Mouse (Mus musculus): Measurements from ENCODE around the gene Il18. TPM values are rescaled to one million over a fixed set of nuclear protein-coding genes. Genes with fewer than 3 reads are reported as not detected.

Gene Il18
- total RNA-seq, 2 experiments from 2014 or later = 24.1 to 24.4 TPM

DNA sequence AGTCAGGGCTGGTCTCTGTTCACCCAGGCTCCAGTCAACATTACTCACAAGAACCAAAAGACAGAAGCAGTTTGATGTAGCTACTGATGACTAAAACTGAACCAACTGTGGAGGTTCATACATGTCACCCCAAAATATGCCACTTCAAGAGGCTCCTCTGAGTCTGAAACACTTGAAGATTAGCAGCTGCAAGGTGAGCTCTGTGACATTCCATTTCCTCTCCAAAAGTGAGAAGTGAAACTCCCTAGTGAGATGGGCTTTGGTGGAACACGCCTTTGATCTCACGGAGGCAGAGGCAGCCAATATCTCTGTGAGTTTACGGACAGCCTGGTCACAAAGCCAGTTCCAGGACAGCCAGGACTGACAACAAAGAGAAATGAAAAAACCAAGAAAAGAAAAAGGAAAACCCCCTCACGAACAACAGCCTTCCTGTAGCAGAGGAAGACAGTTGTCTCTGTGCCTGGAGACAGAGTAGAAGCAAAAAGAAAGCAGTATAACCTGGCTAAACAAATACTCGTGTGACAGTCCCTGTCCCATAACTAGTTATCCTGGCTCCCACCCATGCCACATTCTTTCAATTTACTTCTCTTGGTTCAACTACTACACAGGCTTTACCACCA is 6.7 kb upstream of the Il18 start:
- intact Hi-C loops (cut with DNase I) = no loop called here
- DNase-seq (ENCODE audit: low spot score in 2 of 2) = no peak

DNA sequence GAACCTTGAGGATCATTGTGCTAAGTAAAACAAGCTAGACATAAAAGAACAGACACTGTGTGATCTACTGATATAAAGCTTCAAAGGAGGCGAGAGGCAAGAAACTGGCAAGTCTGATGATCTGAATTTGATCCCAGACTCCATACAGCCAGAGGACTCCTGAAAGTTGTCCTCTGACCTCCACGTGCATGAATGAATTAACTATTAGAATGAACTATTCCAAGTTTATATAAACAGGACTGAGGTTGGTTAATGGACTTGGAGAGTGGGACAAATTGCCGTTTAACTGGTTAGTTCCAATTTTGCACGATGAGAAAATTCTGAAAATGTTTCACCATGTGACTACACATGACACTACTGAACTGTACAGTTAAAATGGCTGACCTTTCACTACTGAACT is 5.7 kb upstream of the Il18 start:
- DNase-seq (ENCODE audit: low spot score in 2 of 2) = no peak
- intact Hi-C loops (cut with DNase I) = no loop called here

DNA sequence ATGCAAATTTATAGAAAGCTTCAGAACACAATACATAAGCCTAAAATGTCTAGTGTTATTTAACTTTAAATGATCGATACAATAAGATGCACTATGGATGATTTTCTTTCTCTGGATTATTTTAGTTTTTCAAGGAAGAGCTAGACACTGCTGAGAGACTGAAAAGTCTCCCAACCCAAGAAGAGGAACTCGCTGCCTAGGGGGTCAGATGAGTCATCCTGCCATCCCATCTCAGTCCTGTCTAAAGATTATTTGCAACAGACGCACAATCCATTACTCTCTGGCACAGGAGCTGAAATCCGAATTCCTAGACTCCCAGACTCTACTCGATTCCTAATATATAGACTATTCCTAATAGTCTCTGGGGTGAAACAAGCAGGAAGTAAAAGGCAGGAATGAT is 2.4 kb upstream of the Il18 start:
- no peak for DNase-seq (ENCODE audit: low spot score in 2 of 2)
- intact Hi-C loops (cut with DNase I) = no loop called here

DNA sequence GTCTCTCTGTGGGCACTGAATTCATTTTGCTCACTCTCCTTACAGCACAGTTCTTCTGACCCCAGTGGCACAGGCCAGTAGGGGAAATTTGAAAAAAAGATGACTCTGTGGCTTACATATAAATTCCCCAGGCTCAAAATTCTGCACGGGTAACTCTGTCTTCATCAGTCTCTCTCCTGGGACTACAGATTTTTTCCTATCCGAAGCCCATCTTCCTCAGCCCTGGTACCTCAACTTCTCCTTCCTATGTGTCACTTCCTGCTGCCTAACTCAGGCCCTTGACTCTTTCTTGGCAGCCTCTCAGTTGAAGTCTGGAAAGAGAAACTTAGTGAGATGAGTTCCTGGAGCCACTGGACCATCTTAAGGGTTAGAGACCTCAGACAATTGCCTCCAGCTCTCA is 1.1 kb upstream of the Il18 start:
- intact Hi-C loops (cut with DNase I) = no loop called here
- no peak for DNase-seq (ENCODE audit: low spot score in 2 of 2)

DNA sequence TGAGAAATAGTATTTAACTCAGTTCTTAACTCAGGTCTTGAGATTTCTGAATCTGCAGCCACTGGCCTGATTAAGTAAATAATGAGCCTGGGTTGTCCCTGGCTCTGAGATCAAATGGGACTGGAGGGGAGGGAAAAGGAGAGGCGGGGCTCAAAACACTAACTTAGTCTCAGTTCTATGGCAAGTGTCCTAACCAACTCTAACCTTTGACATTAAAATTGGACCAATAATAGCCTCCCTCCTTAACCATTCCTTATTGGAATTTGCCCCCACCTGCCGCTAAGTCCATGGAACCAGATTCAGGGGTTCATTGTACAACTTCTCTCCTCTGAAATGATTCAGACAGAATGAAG is 443 bp downstream of the Il18 start, which contains the start of gene Bco2:
Bco2 (minus strand) TSS at position 88 of the 353 bp plus-strand sequence.
- no peak for DNase-seq (ENCODE audit: low spot score in 2 of 2)
- intact Hi-C loops (cut with DNase I) = no loop called here

DNA sequence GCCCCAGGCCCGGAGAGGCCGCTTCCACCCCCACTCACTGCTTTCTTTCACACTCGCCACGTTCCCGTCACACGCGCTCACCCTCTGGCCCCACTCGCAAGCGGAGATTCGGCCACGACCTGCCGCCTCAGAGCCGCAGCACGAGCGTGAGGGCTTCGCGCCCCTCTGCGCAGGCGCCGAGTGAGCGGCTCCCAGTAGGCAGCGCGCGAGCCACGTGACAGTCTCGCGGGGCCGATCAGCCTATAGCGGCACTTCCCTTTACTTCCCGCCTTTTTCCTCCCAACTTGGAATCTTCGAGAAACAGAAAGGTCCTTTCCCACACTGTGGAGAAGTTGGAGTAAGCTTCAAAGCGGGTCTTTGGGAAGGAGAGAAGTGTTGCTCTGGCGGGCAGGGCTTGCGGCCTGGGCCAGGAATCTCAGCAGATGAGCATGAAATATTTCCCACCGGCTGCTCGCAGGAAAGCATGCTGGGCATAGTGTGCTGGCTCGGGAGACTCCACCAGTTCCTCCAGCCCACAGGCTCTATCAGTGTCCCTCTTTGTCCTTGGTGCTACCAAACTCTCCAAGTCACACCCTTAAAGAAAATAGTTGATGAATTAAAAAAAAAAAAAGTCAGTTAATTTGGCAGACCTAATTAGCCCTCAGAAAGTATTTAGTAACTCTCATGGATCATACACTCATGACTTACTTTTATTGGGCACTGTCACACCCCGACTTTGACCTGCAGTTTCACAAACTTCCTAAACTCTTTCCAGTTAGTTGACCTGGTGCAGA is 6.7 kb downstream of the Il18 start, which contains the start of gene Tex12:
Tex12 (minus strand) TSS at position 181 of the 773 bp plus-strand sequence.
- intact Hi-C loops (cut with DNase I) = no loop called here
- no peak for DNase-seq (ENCODE audit: low spot score in 2 of 2)

DNA sequence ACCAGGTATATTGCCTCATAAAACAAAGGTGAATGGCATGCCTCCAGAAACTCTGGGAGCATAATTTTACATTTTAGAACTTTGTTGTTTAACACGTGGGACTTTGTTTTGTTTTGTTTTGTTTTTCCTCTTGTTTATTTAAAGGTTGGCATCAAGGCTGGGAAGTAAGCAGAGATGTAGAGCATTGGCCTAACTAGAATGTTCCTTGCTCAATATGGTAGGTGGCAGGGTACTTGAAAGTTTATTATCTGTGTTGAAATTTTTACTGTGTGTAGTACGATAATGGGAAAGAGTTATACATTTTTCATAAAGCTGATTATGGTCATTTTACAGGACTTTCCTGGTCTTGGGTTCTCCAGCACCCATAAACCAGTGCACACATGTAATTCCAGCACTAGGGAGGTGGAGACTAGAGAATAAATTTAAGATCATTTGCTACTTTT is 7.3 kb downstream of the Il18 start:
- DNase-seq (ENCODE audit: low spot score in 2 of 2) = no peak
- intact Hi-C loops (cut with DNase I) = no loop called here

DNA sequence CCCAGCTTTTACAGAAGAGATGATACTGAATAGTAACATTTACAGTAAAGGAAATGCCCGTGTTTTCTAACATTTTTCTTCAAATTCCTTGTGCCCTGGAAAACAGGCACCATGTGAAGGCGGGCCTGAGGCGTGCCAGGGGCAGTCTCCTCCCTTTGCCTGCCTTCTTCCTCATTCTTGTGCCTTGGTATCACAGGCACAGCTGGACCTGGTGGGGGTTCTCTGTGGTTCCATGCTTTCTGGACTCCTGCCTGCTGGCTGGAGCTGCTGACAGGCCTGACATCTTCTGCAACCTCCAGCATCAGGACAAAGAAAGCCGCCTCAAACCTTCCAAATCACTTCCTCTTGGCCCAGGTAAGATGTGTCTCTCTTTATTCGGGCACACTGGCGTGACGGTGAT is 10.5 kb downstream of the Il18 start:
- DNase-seq (ENCODE audit: low spot score in 2 of 2) = no peak
- intact Hi-C loops (cut with DNase I) = no loop called here

DNA sequence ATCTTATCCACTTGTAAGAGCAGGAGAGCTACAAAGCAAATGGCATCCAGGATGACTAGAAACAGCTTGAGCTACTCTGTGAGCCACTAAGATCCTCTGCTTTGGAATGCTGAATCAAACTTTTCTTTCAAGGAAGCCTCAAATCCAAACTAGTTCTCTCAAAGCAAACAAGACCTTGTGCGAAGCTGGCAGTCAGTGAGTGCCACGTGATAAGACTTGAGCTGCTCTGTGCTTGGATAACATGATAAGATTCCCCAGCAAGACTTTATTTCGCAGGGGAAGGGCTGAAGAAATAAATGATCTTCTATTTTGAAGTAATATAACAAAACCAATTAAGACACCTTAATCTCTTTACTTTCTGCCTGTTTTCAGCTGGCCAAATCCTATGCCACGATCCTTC is 11.3 kb downstream of the Il18 start:
- intact Hi-C loops (cut with DNase I) = no loop called here
- DNase-seq (ENCODE audit: low spot score in 2 of 2) = no peak

DNA sequence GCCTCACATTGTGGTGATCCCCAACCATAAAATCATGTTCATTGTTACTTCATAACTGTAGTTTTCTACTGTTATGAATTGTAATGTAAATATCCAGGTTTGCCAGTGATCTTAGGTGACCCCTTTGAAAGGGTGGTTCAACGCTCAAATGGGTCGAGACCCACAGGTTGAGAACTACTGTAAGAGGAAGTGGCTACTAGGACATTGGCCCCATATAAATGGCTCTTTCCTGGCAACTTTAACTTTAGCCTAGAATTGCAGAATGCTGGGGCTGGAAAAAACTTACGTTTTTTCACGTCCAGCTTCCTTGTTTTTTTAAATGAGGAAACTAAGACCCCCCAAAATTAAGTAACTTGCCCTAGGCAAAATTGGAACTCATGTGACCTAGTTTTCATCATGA is 12.7 kb downstream of the Il18 start:
- no peak for DNase-seq (ENCODE audit: low spot score in 2 of 2)
- intact Hi-C loops (cut with DNase I) = no loop called here

DNA sequence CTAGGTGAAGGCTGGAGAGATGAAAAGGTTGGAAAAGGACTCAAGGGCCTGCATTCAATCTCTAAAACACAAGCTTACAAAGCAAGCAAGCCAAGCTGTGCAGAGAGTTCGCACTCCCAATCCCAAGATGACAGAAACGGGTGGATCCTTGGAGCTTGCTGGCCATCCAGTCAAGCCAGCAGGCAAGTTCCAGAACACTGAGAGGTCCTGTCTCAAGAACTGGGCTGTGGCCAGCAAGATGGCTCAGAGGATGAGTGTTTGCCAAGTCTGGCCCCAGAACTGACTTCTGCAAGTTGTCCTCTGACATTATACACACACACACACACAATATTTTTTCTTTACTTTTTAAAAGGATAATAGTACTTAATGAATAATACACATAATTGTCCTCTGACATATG is 13.3 kb downstream of the Il18 start:
- intact Hi-C loops (cut with DNase I) = no loop called here
- DNase-seq (ENCODE audit: low spot score in 2 of 2) = no peak

DNA sequence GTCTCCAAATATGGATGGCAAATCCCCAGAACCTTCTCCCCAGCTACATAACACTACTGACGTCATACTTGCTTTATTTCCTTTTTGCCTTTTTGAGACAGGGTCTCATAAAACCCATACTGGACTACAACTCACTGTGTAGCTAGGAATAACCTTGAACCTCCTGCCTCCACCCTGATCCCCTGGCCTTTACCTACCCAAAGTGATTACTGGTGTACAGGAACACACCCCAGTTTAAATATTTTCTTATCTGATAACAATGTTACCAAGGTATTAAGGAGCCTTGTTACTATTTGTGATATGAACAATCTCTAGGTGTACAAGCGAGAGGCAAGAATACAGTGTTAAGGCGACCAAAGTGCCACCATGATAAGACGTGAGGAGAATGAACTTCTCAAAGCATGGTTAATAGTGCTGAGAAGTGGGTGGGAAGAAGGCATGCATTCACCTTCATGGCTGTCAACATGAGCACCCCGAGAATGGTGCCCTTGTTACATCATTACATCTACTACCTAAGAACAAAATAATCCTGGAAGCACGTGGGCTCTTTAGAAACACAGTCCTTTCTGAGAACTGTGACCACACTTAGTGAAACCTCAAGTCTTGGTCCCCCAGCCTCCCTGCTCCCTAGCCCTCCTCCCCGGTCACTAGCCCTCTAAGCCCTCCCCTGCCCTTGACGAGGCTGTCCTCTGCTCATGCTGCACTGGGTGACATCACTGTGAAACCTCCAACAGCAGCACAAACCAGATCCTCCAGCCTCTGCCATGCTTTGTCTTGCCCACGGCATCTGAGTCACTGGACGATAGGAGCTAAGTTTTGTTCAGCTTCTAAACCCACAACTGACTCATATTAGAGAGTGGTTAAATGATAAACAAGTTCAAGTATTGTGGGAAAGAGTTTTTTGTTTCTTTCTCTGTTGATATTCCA is 15.2 kb downstream of the Il18 start:
- intact Hi-C loops (cut with DNase I) = no loop called here
- DNase-seq (ENCODE audit: low spot score in 2 of 2) = no peak

DNA sequence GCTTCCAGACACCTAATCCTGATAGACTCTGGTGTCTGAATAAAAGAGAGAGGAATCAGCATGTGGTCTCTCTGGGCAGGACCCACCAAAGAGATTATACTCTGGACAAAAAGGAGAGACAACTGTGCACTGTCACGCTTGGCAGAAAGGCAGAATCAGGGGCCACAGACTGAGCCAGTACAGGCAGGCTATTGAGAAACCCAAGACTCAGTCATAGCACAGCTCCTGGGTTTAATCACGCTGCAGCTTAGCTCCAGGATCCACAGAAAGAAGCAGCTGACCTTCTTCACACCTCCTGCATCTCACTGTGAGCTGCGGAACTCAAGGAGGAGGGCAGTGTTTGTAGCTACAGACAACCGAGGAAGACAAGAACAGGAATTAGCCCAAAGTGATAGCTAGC is 25.7 kb downstream of the Il18 start:
- intact Hi-C loops (cut with DNase I) = no loop called here
- DNase-seq (ENCODE audit: low spot score in 2 of 2) = no peak

DNA sequence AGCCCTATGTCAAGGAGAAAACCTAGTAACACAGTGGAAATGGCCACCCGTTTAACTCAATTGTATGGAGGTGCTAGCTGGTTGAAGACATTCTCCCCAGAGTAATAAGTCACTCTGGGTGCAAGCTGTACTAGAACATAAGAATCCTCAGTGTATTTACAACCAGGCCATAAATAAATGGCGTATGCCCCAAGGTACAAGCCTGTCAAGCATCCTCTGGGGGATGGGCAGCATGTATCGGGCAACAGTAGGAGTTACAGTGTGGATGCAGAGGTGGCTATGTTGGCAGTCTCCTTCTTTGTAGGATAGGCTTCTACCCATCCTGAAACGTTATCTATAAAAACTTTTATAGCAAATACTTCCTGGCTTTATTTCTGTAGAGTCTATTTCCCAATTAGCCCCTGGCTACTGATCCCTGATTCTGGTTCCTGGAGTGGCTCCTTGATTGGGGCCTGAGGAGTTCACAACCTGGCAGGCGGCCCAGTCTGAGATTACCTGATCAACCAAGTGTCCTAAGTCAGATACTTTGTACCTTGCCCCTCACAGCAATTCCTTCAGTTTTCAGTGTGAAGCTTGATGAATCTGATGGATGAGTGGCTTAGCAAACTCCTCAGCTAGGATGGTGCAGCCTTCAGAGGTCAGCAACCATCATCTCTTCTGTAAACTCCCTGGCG is 30.7 kb downstream of the Il18 start:
- DNase-seq (ENCODE audit: low spot score in 2 of 2) = no peak
- intact Hi-C loops (cut with DNase I) = no loop called here

DNA sequence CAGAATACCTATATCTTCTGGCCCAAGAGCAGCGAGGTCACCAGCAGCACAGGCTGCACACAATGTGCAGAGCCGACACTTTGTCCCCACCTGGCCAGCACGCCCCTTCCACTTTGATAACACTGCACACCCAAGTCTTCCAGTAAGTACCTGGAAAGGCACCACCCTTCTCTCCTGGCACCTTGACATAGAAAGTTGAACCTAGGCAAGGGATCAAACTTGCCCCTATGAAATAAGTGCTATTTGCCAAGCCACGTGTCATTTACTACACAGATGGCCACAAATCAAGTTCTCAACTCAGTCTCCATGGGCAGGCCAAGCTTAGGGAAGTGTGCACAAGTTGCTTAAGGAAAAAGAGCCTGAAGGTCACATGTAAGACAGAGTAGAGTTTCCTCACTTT is 32.3 kb downstream of the Il18 start:
- no peak for DNase-seq (ENCODE audit: low spot score in 2 of 2)
- intact Hi-C loops (cut with DNase I) = no loop called here

DNA sequence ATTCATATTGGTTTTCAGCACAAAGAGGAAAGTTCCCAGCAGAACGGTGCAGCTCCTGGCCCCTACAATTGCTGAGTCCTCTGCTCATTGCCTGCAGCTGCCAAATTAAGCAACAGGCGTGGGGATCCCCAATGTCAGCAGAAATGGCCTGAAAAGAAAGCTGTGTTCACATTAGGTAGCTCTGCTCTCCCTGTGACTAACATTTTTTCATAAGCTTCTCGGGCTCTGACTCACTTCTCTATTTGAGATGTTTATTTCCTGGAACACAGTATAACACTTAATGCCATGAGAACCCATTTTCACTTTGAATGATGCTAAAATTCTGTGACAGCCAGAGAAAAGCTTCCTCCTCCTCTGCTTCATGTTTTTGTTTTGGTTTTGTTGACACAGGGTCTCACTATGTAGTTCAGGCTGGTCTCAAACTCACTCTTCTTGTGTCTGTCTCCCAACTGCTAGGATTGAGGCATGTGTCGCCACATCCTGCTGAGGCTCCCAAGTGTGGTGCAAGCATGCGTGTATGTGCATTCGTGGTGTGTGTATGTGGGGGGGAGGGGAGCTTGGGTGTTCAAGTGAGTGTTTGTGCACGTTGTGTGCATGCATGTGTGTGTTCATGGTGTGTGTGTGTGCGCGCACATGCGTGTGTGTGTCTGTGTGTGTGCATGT is 36.4 kb downstream of the Il18 start:
- no peak for DNase-seq (ENCODE audit: low spot score in 2 of 2)
- intact Hi-C loops (cut with DNase I) = loop anchor here (10.0 kb wide), 1 partner anchor 136 kb away; no protein-coding TSS in a partner anchor

DNA sequence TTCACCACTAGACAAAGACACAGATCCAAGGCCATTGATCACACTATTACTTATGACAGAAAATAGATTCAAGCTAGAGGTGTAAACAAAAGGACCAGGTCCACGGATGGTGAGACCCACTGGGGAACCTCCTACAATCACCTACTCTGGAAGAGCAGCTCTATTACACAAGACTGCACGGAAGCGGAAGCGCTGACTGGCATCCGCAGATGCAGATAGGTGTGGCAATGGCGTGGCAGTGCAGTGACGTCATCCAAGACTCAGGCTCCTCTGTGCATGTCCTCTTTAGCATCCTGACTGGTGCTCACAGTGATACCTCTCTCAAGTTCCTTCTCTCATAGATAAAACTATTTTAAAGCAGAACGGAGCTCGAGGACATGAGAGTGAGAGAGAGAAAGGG is 38.3 kb downstream of the Il18 start:
- DNase-seq (ENCODE audit: low spot score in 2 of 2) = no peak
- intact Hi-C loops (cut with DNase I) = loop anchor here (10.0 kb wide), 1 partner anchor 138 kb away; no protein-coding TSS in a partner anchor

DNA sequence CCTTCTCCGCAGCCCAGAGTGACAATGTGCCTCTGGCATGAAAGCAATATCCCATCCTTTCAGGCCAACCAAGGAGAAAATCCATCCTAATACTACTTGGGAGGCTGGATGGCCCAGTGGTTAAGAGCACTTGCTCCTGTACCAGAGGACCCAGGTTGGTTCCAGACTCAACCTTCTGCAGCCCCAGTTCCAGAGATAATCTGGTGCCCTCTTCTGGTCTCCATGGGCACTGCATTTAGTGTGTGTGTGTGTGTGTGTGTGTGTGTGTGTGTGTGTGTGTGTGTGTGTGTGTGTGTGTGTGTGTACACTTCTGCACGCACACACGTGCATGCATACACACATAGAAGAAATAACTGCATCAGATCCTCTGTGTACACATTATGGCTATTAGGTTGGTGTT is 38.9 kb downstream of the Il18 start:
- intact Hi-C loops (cut with DNase I) = loop anchor here (10.0 kb wide), 1 partner anchor 139 kb away; no protein-coding TSS in a partner anchor
- no peak for DNase-seq (ENCODE audit: low spot score in 2 of 2)
